Mouse (Mus musculus): Measurements from ENCODE around the gene Trim44. TPM values are rescaled to one million over a fixed set of nuclear protein-coding genes. Genes with fewer than 3 reads are reported as not detected.

The Trim44 gene
- total and polyA plus RNA-seq, 3 experiments = 22.1 to 75.0 (median 73.9) TPM

DNA sequence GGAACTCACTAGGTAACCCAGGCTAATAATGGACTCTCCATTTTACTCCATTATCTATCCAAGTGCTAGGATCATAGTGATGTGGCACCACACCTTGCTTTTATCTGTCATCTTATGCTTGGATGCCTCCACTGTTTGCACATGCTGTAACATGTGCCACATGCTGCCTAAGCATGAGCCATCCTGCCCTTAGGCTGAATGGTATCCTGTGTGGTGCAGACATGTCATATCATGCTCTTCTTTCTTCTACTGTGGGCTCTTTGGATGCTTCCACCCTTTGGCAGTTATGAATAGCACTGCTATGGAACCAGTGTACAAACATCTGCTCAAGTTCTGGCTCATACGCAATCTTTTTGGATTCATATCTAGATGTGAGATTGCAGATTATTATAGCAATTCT lies 26.3 kb upstream of the Trim44 start:
- no peaks in the 10 kb centered on the region for H3K36me3 ChIP-seq (replicated peaks)
- TF ChIP-seq GATA1 (IDR thresholded peaks at IDR 0.05; ENCODE audit: borderline replicate concordance, low read length) (no peak), GATA2 (IDR thresholded peaks at IDR 0.05; ENCODE audit: borderline replicate concordance, low read depth, low read length) (no peak), TAL1 (conservative IDR thresholded peaks at IDR 0.05; ENCODE audit: low read depth, low read length) (no peak), CTCF (IDR thresholded peaks at IDR 0.05; ENCODE audit: low read depth, low read length) (no peak), POLR2AphosphoS5 (IDR thresholded peaks at IDR 0.05; ENCODE audit: insufficient replicate concordance, low read depth, low read length) (no peak)
- DNase-seq (ENCODE audit: low spot score) = no peak
- H3K4me1 ChIP-seq (ENCODE audit: insufficient read depth, low read depth, low read length) = no peaks in the 10 kb centered on the region
- H3K4me3 ChIP-seq (ENCODE audit: low read depth, low read length) = no peak overlapping the region
- no peak for ATAC-seq (ENCODE audit: extremely low read depth, insufficient number of reproducible peaks, low FRiP score, poor library complexity, severe bottlenecking)
- H3K9me3 ChIP-seq (replicated peaks) = no peaks in the 10 kb centered on the region
- H3K27me3 ChIP-seq (ENCODE audit: insufficient read depth, low read length) = peaks cover 8% of the 10 kb centered on the region; the same call in 1 of the 2 replicates

- no peak overlapping the region for H3K4me3 ChIP-seq (ENCODE audit: low read depth, low read length)
- no peaks in the 10 kb centered on the region for H3K4me1 ChIP-seq (ENCODE audit: insufficient read depth, low read depth, low read length)
- TF ChIP-seq POLR2AphosphoS5 (IDR thresholded peaks at IDR 0.05; ENCODE audit: insufficient replicate concordance, low read depth, low read length) (no peak), CTCF (IDR thresholded peaks at IDR 0.05; ENCODE audit: low read depth, low read length) (no peak), TAL1 (conservative IDR thresholded peaks at IDR 0.05; ENCODE audit: low read depth, low read length) (no peak), GATA2 (IDR thresholded peaks at IDR 0.05; ENCODE audit: borderline replicate concordance, low read depth, low read length) (no peak), GATA1 (IDR thresholded peaks at IDR 0.05; ENCODE audit: borderline replicate concordance, low read length) (no peak)
- DNase-seq (ENCODE audit: low spot score) = no peak
- peaks cover 1% of the 10 kb centered on the region for H3K27me3 ChIP-seq (ENCODE audit: insufficient read depth, low read length)
- H3K36me3 ChIP-seq (replicated peaks) = no peaks in the 10 kb centered on the region
- ATAC-seq (ENCODE audit: extremely low read depth, insufficient number of reproducible peaks, low FRiP score, poor library complexity, severe bottlenecking) = no peak
- H3K9me3 ChIP-seq (replicated peaks) = no peaks in the 10 kb centered on the region
Measured at GRCm38 (mm10) chr2:102431084-102431483, 23.5 kb upstream of the Trim44 start.

DNA sequence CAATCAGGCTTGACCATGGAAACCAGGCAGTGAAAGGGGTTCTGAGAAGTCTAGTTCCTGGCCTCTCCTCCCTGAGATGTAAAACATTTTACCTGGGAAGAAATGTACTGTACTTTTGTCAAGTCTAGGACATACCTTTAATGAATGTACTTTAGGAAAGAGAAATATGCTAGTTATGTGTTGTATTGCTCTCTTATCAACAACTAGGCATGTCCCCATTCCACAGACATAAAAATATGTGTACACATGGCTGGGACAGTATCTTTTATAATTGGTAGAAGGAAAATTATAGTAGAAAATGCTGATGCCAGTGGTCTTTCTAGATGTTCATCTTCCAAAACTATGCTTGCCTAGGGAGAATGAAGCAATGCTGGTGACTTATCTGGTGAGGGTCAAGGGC lies 20.3 kb upstream of the Trim44 start:
- H3K9me3 ChIP-seq (replicated peaks) = no peaks in the 10 kb centered on the region
- H3K36me3 ChIP-seq (replicated peaks) = no peaks in the 10 kb centered on the region
- TF ChIP-seq GATA2 (IDR thresholded peaks at IDR 0.05; ENCODE audit: borderline replicate concordance, low read depth, low read length) (no peak), TAL1 (conservative IDR thresholded peaks at IDR 0.05; ENCODE audit: low read depth, low read length) (no peak), CTCF (IDR thresholded peaks at IDR 0.05; ENCODE audit: low read depth, low read length) (no peak), POLR2AphosphoS5 (IDR thresholded peaks at IDR 0.05; ENCODE audit: insufficient replicate concordance, low read depth, low read length) (no peak), GATA1 (IDR thresholded peaks at IDR 0.05; ENCODE audit: borderline replicate concordance, low read length) (no peak)
- H3K4me3 ChIP-seq (ENCODE audit: low read depth, low read length) = no peak overlapping the region
- no peaks in the 10 kb centered on the region; the same call in 1 of the 2 replicates for H3K27me3 ChIP-seq (ENCODE audit: insufficient read depth, low read length)
- no peaks in the 10 kb centered on the region for H3K4me1 ChIP-seq (ENCODE audit: insufficient read depth, low read depth, low read length)
- ATAC-seq (ENCODE audit: extremely low read depth, insufficient number of reproducible peaks, low FRiP score, poor library complexity, severe bottlenecking) (no peak), DNase-seq (ENCODE audit: low spot score) (no peak)

- Histone ChIP-seq H3K4me3 (ENCODE audit: low read depth, low read length) (no peak overlapping the region), H3K36me3 (replicated peaks) (no peaks in the 10 kb centered on the region), H3K9me3 (replicated peaks) (no peaks in the 10 kb centered on the region), H3K4me1 (ENCODE audit: insufficient read depth, low read depth, low read length) (no peaks in the 10 kb centered on the region), H3K27me3 (ENCODE audit: insufficient read depth, low read length) (peaks cover 7% of the 10 kb centered on the region; the same call in 1 of the 2 replicates)
- no peak for DNase-seq (ENCODE audit: low spot score)
- ATAC-seq (ENCODE audit: extremely low read depth, insufficient number of reproducible peaks, low FRiP score, poor library complexity, severe bottlenecking) = no peak
- TF ChIP-seq GATA2 (IDR thresholded peaks at IDR 0.05; ENCODE audit: borderline replicate concordance, low read depth, low read length) = no peak
- TF ChIP-seq POLR2AphosphoS5 (IDR thresholded peaks at IDR 0.05; ENCODE audit: insufficient replicate concordance, low read depth, low read length) = no peak
- no peak for TF ChIP-seq GATA1 (IDR thresholded peaks at IDR 0.05; ENCODE audit: borderline replicate concordance, low read length)
- TF ChIP-seq CTCF (IDR thresholded peaks at IDR 0.05; ENCODE audit: low read depth, low read length) = no peak
- no peak for TF ChIP-seq TAL1 (conservative IDR thresholded peaks at IDR 0.05; ENCODE audit: low read depth, low read length)
Measured at GRCm38 (mm10) chr2:102426434-102426833, 18.8 kb upstream of the Trim44 start.

GRCm38 (mm10) chr2:102416149-102416743 lies 8.6 kb upstream of the Trim44 start:
- no peak overlapping the region for H3K4me3 ChIP-seq (ENCODE audit: low read depth, low read length)
- peaks cover 13% of the 10 kb centered on the region for H3K27me3 ChIP-seq (ENCODE audit: insufficient read depth, low read length)
- no peaks in the 10 kb centered on the region for H3K36me3 ChIP-seq (replicated peaks)
- H3K9me3 ChIP-seq (replicated peaks) = no peaks in the 10 kb centered on the region
- no peak for ATAC-seq (ENCODE audit: extremely low read depth, insufficient number of reproducible peaks, low FRiP score, poor library complexity, severe bottlenecking)
- H3K4me1 ChIP-seq (ENCODE audit: insufficient read depth, low read depth, low read length) = peaks cover 20% of the 10 kb centered on the region
- no peak for DNase-seq (ENCODE audit: low spot score)
- TF ChIP-seq CTCF (IDR thresholded peaks at IDR 0.05; ENCODE audit: low read depth, low read length) = no peak
- TF ChIP-seq POLR2AphosphoS5 (IDR thresholded peaks at IDR 0.05; ENCODE audit: insufficient replicate concordance, low read depth, low read length) = no peak
- TF ChIP-seq GATA2 (IDR thresholded peaks at IDR 0.05; ENCODE audit: borderline replicate concordance, low read depth, low read length) = no peak
- TF ChIP-seq GATA1 (IDR thresholded peaks at IDR 0.05; ENCODE audit: borderline replicate concordance, low read length) = no peak
- TF ChIP-seq TAL1 (conservative IDR thresholded peaks at IDR 0.05; ENCODE audit: low read depth, low read length) = no peak

- DNase-seq (ENCODE audit: low spot score) = no peak
- Histone ChIP-seq H3K4me1 (ENCODE audit: insufficient read depth, low read depth, low read length) (peaks cover 25% of the 10 kb centered on the region), H3K27me3 (ENCODE audit: insufficient read depth, low read length) (peaks cover 2% of the 10 kb centered on the region; the same call in 1 of the 2 replicates), H3K36me3 (replicated peaks) (no peaks in the 10 kb centered on the region), H3K4me3 (ENCODE audit: low read depth, low read length) (no peak overlapping the region), H3K9me3 (replicated peaks) (no peaks in the 10 kb centered on the region)
- TF ChIP-seq CTCF (IDR thresholded peaks at IDR 0.05; ENCODE audit: low read depth, low read length) (no peak), POLR2AphosphoS5 (IDR thresholded peaks at IDR 0.05; ENCODE audit: insufficient replicate concordance, low read depth, low read length) (no peak), TAL1 (conservative IDR thresholded peaks at IDR 0.05; ENCODE audit: low read depth, low read length) (no peak), GATA2 (IDR thresholded peaks at IDR 0.05; ENCODE audit: borderline replicate concordance, low read depth, low read length) (no peak), GATA1 (IDR thresholded peaks at IDR 0.05; ENCODE audit: borderline replicate concordance, low read length) (no peak)
- ATAC-seq (ENCODE audit: extremely low read depth, insufficient number of reproducible peaks, low FRiP score, poor library complexity, severe bottlenecking) = peak; percentile 82
Measured at GRCm38 (mm10) chr2:102412738-102413137, 5.1 kb upstream of the Trim44 start.

All from G1E (cell line).